Mouse (Mus musculus) adrenal gland, postnatal 14 days (tissue): Measurements from ENCODE around the gene Ptprj. TPM values are rescaled to one million over a fixed set of nuclear protein-coding genes. Genes with fewer than 3 reads are reported as not detected.
"Not testable (repeated sequence)": the region's sequence is repeated elsewhere in the genome, so short reads cannot be mapped to it uniquely, and the experiment has no call there.

Source experiments
- DNase-seq: peaks from one replicate; pipeline ENCODE4 v3.0.0; 2021; ENCODE audit warnings: mixed read lengths
- total RNA-seq: library from RNA; stranded (reverse); gene quantifications from 2 replicates; pipeline ENCODE4 v1.2.3, GENCODE M21; 2021

Ptprj gene
- total RNA-seq, 1 experiment from 2014 or later: 23.9 TPM

DNA sequence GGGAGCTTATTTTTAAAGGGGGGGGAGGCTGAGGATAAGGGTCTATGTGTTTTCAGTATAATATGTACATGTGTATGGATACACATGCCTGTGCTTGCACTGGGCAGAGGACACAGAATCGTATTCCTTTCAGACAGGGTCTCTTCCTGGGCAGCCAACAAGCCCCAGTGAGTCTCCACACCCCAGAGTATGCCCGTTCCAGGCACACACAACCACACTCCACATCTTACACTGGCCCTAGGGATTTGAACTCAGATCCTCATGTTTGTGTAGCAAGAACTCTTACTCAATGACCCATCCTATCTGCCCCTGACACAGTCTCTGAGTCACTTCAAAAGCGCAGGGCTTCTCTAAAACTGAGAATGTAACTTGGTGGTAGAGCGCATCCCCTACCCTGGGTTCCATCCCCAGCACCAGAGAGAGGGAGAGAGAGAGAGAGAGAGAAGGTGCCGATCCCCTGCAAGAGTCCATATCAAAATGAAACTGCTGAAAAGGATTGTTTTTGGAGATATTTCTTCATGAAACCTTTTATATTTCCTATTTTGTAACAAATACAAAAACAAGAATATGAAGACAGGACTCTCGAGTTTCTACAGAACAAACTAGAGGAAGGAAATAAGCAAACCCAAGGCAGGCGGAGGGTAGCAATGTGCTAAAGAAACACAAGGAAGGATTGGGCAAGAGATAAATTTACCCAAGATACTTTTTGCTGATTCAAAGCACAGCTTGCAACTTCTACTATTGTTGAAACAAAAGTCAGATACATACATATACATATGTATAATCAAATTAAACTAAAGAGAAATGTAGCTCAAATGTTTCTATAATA is 2.8 kb downstream of the Ptprj start:
- no peak for DNase-seq

DNA sequence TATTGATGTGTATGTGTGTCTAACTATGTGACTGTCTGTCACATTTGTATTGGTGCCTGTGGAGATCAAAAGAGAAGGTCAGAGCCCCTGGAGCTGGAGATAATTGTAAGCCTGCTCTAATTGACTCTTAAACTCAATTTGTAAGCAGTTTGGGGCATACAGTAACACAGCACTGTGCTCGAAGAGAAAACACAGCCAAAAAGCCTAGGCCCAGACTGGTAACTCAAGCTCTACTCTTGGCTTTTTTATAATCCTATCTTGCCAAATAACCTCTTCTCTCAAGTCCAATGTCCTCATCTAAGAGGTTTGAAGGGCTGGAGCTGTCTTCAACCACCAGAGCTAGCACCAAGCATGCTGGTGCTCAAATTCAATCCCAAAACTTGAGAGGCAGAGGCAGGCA is 3.5 kb downstream of the Ptprj start:
- DNase-seq: no peak

DNA sequence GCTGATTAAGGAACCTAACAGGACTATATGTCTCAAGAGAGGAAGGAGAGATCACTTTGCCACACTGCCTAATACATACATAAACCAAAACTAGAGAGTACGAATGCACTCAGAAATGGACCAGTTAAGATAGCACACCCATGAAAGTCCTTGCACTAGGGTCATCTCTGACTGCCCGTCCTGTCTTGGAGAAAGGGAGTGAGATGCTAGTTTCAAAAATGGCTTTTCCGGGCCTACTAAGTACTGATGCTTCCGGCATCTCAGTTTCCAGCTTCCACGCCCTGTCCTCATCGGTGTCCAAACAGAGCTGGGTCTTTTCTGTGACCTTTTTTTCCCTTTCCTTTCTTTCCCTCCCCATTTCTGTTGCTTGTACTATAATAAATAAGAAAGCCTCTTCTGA is 4.0 kb downstream of the Ptprj start:
- no peak for DNase-seq

DNA sequence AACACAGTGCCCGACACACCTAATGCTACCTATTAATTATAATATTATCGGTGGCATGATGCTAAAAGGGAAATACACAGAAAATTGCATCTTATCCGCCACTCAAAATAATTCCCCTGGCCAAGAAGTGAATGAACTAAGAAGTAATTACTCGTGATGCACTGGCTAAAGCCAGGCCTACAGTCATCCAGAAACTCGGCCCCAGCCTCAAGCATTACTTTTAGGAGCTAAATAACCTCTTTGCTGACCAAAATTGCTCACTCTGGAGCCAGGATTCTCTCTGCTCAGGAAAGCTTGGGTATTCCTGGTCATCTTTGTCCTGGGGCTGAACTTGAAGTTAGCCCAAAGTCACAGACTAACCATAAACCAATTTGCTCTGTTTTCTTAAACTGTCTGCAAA is 4.7 kb downstream of the Ptprj start:
- no peak for DNase-seq

DNA sequence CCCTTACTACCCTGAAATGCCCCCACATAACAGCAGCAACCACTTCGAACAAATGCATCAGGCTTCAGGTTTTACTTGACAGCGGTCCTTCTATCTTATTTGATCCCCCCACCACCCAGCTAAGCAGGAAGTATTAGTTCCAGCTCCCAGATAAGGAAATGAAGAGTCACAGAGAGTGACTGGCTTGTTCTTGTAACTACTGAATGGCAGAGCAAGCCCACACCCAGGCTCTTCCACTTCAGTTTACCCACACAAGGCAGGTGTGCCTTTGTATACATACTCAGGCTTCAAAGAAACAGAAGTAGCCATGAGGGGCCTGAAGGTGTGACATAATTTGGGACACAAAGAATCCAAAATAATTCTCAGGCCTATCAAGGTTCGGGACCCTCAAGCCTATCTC is 5.3 kb downstream of the Ptprj start:
- no peak for DNase-seq

DNA sequence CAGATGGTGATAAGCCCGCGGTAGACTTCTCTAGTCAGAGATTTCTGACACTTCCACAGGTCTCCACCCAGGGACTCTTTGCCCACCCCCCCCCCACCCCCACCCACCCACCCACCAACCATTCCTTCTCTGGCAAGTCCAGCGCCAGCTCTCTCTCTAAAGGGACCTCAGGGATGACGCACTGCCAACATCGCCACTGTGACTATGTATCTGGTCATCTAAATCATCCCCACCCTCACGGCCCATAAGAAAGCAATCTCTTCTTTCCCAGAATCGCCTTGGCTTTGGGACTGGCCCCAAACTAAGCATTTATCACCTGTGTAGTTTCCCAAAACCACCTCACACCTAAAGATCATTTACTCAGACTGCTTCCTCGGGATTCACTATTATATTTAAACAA is 5.9 kb downstream of the Ptprj start:
- no peak for DNase-seq

DNA sequence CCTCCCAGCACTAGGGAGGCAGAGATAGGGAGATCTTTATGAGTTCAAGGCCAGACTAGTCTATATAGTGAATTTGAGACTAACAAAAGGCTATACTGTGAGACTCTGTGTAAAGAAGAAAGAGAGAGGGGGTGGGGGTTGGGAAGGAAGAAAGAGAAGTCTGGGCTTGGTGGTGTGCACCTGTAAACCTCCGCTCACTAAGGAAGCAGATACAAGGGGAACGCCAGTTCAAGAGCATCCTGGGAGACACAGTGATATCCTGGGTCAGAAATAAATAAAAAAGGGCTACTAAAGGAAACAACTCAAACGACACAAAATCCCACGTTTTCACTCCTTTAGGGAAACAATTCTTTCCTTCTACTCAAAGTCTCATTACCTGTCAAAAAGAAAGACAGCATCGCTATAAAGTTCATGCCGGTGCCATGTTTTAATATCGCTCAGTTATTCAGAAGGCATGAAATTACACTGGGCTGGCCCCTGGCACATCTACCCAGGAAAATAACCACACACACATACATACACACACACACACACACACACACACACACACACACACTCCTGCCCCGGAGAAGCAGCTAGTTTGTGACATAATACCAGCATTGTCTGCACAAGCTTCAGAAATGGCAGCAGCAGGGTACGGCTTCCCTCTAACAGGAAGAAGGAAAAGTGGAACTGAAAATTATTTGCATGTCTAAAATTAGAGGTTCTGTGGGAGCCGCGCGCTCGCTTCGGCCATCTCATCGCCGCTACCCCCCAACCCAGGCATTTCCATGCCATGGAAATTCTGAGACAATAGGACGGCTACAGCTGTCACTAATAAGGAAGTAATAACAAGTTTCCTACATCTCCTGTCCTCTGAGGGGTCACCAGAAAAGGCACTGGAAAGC is 6.6 kb downstream of the Ptprj start:
- no peak for DNase-seq

DNA sequence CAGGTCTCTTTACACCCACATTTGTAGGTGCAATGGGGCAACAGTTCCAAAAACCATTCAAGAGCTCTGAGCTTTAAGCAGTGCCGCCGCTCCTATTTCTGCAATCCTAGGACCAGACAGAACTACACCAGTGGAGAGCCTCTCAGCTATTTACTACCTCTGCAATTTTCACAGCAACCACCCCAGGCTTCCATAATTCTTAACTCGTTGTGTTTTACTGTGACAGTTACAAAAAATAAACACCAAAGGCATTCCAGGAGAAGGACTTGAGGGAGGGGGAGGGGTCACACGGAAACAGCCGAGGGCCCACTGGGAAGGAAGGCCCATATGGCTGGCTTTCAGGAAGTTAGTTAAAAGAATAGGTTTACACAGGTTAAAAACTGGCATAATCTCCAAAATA is 8.3 kb downstream of the Ptprj start:
- DNase-seq: no peak

DNA sequence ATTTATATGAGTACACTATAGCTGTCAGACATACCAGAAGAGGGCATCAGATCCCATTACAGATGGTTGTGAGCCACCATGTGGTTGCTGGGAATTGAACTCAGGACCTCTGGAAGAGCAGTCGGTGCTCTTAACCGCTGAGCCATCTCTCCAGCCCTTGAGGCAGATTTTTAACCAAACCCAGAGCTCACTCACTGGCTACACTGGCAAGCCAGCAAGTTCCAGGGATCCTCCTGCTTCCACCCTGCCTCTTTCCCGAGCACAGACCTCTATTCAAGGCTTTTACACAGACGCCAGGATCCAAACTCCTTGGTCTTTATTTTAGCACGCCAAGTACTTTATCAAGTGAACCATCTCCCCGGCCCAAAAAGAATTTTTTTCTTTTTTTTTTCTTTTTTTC is 9.0 kb downstream of the Ptprj start:
- DNase-seq: not testable (repeated sequence)

DNA sequence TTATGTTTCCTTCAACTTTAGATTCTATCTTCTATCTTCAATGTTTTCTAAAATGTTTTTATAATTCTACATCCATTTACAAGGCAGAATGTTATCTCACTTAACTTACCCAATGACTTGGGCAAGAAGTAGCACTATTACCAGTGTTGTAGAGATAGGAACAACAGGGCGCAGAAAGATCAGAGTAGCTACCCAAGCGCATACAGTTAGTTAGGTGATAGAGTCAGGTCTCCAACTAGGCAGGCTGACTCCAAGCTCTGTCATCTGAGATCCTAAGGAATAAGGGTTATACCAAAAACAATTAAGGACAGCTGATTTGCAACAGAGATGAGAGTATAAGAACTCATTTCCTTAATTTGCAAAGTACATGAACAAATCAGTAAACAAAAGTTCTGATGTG is 9.6 kb downstream of the Ptprj start:
- DNase-seq: no peak

DNA sequence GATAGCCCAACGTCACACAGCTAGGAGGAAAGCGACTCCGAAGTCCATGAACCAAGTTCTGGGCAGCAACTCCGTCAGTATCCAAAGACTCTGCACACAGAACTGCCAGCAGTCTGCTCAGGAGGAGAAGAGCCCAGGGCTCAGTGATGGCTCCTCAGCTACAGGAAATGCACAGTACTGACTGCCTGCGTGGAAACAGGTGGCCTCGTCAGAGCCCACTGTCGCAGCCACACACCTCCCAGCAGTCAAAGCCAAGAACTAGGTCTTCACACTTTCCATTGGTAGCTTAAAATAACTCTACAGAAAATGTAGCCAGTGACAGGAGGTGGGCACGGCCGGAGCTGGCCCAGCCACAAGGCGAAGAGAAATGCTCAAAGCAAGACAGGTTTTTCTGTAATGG is 10.2 kb downstream of the Ptprj start:
- no peak for DNase-seq

DNA sequence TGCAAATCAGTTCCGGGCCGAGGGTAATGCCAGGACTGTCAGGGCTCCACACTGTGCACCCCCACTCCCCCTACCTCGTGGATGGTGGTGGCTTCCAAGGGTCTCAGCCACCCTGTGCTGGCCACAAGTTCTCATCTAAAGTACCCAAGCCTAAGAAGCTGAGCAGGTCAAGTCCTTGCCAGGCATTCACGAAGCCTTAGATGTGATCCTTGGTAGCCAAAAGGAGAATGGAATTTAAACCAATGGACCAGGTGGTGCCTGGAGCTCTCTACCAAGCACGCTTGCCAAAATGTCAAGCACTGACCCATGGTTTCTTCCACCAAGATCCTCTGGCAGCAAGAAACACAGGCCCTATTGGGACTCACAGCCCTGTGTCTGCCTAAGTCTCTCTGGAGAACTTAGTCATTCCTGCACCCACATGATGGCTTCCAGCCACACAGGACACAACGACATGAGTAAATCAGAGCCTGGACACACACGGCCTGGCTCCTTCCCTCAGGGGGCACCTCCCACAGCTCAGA is 11.4 kb downstream of the Ptprj start:
- DNase-seq: no peak

DNA sequence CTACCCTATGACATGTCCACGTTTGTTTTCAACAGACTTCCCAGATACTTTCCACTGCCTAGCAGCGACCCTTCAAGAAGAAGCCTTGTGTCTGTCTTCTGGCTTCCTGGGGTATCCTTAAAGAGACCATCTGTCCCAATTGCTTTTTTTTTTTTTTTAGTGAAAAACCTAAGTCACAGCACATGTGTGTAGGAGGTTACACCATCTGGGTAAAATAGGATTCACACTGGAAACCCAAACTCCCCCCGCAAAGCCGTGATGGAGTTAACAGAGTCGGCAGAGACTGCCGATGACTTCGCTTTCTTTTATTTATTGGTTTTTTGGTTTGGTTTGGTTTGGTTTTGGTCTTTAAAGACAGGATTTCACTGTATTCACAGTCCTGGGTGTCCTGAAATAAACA is 12.4 kb downstream of the Ptprj start:
- DNase-seq: no peak

DNA sequence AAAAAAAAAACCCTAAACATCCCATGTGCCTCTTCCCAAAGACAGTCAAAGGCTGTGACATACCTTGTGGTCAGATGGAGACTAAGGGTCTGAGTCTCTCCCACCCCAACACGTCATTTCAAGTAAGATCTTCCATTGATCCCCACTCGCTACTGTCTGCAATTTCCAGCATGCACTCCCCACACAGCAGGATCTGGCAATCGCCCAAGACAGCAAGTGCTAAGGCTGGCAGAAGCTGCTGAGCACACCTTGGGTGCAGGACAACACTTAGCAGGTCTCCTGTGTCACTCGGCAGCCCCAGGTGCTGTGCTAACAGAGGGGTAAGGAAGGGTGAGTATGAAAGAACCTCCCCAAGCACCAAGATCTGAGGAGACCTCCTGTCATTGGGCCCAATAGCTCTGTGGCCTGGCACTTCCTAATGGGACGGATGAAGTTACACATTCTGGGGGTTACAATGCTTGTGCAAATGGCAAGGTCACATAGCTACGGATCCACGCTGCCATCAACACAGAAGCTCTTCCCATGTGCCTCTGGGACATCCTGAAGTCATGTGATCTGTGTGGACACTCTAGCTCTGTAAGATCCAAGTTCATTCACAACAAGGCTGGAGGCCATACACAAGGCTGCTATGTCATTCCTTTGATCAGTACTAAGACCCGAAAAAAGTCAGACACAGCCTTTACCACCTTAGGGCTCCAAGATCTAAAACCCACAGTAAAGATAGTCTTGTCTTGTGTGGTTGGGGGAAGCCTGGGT is 13.5 kb downstream of the Ptprj start:
- DNase-seq: no peak

DNA sequence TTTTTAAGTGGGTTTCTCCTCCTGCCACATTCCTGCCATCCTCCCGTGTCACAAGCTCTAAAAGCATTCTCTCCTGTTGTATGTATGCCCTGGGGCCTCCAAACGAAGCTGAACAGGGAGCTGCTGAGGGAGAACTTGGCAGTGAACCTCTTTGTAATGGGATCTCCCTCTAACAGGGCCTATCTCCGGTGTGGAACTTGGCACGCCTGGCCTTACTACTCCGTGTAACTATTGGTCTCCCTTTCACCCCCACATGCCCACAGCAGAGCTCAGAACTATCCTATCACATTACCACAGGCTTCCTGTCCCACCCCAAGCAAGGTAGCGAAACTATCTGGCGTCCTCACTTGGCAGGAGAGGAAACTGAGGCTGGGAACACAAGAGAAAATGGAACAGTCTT is 14.4 kb downstream of the Ptprj start:
- DNase-seq: no peak

DNA sequence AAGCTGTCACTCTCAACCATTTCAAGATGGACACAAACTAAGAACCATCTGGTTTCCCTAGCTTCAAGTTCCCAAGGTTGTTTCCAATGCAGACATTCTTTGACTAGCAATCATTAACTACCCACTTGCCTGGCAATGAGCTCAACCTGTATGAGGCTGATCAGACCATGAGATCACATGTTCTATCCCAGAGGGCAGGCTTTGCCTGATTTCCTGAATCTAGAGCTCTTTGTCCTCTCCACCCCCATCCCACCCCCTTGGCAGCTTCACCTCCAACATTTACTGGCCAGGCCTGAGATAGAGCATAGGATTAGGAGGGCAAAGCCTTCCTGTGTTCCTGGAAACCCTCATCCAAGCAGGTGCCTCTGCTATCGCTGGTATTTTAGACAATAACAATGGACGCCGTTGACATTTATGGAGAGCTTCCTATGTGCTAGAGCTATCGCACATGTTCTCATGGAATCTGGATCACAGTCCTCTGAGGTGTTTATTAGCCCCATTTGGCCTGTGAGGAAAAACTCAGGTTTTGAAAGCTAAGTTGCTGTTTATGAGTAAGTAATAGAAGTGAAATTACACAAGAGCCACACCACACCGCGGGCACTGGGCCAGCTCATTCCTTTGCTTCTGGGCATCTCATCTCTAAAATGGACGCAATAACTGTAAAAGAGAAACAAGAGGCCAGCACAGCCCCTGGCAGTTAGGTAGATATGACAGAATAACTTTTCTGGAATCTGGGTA is 15.1 kb downstream of the Ptprj start:
- no peak for DNase-seq

DNA sequence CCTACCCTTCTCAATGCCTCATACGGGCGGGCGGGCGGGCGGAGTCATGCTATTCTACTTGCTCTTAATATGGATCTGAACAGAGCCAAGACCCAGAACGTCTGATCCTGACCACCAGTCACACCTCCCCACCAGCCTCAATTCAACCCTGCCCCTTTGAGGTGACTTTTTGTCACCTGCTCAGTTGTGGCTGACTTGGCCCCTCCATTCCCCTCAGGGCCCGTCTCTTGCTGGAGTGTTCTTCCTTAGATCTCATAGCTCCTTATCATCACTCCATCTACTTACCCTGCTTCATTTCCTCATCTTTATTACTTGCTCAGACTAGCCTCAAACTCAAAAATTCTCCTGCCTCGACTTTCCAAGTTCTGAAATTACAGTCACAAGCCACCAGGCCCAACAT is 15.9 kb downstream of the Ptprj start:
- DNase-seq: no peak

DNA sequence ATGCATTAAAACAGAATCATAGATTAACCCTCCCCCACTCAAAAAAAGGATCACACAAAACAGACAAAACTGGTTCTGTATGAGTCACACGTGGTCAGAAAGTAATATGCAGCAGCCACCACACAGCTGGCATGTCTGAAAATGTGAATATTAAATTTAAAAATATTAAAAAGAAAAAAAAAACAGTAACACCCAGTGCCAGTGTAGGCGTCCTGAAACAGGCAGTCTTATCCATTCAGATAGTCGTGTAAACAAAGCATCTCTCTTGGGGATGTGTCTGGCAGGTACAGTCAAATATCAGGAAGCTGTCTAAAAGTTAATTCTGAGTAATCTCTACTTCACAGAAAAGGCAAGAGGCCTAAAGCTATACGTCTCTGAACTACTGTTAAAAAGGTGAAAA is 17.3 kb downstream of the Ptprj start:
- no peak for DNase-seq

DNA sequence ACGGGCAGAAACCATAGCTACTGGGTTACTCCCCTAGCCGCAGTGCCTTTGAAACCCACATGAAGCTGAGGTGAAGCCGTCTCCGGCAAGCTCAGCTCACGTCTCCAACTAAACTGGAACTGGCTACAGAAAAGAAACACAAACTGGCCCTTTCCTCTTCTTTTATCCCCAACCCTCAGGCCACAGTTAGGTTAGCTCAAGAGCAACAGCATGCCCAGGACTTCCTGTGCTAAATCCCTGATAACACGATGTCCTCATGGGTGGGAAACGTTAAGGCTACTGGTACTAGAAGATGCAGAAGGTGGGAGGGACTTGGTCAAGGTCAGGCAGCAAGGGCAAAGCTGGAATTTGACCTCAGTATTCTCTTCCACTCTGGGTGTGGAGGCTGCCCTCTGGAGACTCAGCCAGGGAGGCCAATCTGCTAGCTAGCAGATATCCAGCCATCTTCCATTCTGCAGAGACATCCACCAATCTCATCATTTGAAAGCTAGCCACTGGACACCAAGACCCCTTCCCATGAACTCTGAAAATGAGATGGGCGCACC is 18.2 kb downstream of the Ptprj start:
- no peak for DNase-seq

DNA sequence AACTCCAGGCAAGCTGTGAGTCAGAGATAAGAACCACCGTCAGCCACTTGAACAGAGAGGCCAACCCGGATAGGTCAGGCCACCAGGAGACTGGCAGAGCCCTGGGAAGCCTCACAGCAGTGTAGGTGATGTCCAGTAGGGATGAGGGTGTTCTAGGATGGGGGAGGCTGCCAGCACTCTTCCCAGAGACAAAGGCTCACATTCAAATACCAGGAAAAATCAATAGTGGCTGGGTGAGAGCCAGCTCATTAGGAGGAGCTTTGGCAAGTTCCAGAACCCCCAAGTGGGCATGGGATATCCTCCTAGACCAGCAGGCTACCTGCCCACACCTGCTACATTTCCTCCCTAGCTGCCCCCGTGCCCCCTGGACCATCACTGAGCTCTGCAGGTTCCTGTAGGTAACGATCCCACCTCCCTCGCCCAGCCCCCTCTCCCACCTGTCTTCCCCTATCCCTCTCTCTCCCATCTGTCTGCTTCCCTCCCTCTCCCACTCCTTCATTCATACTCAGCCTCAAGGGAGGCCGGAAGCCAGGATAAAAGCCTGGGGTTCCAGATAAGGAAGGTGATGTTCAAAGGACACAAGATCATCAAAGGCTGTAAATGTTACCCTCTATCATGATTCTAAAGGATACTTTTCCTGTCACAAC is 20.1 kb downstream of the Ptprj start:
- DNase-seq: peak; percentile 34

DNA sequence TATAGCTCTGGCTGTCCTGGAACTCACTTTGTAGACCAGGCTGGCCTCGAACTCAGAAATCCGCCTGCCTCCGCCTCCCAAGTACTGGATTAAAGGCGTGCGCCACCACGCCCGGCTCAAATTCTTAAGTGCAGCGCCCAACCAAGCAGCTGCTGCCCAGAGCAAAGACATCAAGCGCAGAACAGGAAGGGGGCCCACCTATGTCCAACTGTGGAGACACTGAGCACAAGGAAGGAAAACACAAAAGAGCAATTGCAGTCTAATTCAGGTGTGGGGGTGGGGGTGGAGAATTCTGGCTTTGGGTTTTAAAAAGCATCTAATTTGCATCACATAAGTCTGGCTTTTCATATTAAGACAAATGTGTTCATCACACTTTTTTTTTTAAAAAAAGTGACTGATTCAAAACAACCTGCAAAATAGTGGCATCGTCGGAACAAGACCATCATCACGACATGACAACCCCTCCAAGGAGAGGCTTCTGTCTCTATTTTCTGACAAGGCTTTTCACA is 20.7 kb downstream of the Ptprj start:
- no peak for DNase-seq
